Mouse (Mus musculus): ENCODE measurements around the gene Wdr44.
"Not testable (repeated sequence)": the region's sequence is repeated elsewhere in the genome, so short reads cannot be mapped to it uniquely, and the experiment has no call there.

- TF ChIP-seq CTCF (IDR thresholded peaks at IDR 0.05; ENCODE audit: control insufficient read depth, insufficient read depth, insufficient read length); MYOD1 (IDR thresholded peaks at IDR 0.05; ENCODE audit: control insufficient read depth, insufficient read length, low read depth); MYOG (IDR thresholded peaks at IDR 0.05; ENCODE audit: control insufficient read depth, extremely low read depth, insufficient read length); MAX (IDR thresholded peaks at IDR 0.05): not testable (repeated sequence)
Measured at GRCm38 (mm10) chrX:23822885-23823284, 130.0 kb downstream of the Wdr44 start.

Measured in C2C12 (cell line).